Mouse (Mus musculus): Measurements from ENCODE around the gene Gemin5. TPM values are rescaled to one million over a fixed set of nuclear protein-coding genes. Genes with fewer than 3 reads are reported as not detected.
"Not testable (repeated sequence)": the region's sequence is repeated elsewhere in the genome, so short reads cannot be mapped to it uniquely, and the experiment has no call there.

The Gemin5 gene
- total RNA-seq, 2 experiments from 2014 or later: 14.8 to 15.3 TPM

GRCm38 (mm10) chr11:58117044-58117652, 51.2 kb downstream of the Gemin5 start:
- DNase-seq (ENCODE audit: low spot score in 2 of 2): no peak

DNA sequence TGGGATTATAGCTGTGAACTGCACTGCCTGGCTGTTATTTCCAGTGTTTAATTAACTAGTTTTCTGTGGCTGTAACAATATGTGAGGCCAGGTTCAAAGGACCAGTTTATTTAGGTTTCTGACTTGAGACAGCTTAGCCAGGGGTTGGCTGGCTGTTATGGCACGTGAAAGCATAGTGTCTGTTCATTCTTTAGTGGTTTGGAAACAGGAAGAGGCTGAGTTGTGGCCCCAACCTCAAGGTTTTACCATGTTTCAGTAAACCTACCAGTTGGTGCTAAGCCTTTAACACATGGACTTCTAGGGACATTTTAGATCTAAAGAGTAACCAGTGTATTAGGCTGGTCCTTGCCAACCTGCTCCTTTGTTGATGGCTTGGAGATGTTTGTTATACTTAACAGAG, 51.8 kb downstream of the Gemin5 start:
- no peak for DNase-seq (ENCODE audit: low spot score in 2 of 2)

DNA sequence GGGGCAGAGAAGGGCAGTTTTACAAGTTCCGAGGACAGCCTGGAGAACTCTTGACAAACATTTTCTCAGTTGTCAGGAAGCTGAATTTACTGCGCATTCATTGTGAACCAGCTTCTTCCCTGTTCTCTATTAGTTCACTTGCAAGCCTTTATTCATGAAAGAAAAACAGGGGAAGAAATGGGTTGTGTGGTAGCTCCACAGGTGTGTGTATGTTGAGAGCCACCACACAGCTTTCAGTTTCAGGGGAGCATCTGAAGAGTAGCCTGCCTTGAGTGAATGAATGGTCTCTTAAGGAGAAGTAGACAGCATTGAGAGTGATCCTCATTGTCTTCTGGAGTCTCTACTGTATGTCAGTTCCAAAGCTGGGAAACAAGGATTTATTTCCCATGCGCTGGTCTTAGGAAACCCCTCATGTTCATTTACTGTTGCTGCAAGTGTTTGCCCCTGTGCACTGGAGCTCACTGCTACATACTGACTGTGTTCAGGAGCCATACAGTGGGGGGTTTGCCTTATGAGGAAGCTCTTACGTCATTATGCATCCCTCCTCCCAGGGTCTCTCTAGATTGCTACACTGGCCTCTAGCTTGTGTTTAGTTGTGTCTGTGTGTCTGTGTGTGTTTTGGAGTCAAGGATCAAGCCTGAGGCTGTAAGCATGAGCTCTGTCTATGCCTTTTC, 60.5 kb downstream of the Gemin5 start:
- no peak for DNase-seq (ENCODE audit: low spot score in 2 of 2)

GRCm38 (mm10) chr11:58107009-58107408, 61.3 kb downstream of the Gemin5 start:
- no peak for DNase-seq (ENCODE audit: low spot score in 2 of 2)

- no peak for DNase-seq (ENCODE audit: low spot score in 2 of 2)
Observed at GRCm38 (mm10) chr11:58104351-58104791, 64.0 kb downstream of the Gemin5 start.

- DNase-seq (ENCODE audit: low spot score in 2 of 2): peak; percentile 98 to 99
Observed at GRCm38 (mm10) chr11:58103697-58104306, 64.5 kb downstream of the Gemin5 start, which contains the start of gene Cnot8. Cnot8 (plus strand) TSS chr11:58104153.

DNA sequence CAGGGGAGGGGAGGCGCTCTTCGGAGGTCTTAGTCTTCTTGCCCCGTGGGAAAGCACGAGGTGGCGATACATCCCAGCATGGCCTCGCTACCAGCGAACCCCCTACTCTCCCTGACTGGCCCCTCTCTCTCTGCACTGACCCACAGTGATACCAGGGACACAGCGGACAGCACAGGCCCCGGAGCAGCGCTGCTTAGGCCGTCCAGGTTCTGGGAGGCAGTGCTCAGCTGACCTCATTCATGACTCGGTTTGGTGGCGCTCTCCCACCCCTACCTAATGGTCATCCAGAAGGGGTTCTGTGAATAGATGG, 65.0 kb downstream of the Gemin5 start:
- peak in 1 of 2 experiments; percentile 26 for DNase-seq (ENCODE audit: low spot score in 2 of 2)

GRCm38 (mm10) chr11:58102581-58103343, 65.6 kb downstream of the Gemin5 start:
- no peak for DNase-seq (ENCODE audit: low spot score in 2 of 2)

GRCm38 (mm10) chr11:58102146-58102545, 66.2 kb downstream of the Gemin5 start:
- no peak for DNase-seq (ENCODE audit: low spot score in 2 of 2)

DNA sequence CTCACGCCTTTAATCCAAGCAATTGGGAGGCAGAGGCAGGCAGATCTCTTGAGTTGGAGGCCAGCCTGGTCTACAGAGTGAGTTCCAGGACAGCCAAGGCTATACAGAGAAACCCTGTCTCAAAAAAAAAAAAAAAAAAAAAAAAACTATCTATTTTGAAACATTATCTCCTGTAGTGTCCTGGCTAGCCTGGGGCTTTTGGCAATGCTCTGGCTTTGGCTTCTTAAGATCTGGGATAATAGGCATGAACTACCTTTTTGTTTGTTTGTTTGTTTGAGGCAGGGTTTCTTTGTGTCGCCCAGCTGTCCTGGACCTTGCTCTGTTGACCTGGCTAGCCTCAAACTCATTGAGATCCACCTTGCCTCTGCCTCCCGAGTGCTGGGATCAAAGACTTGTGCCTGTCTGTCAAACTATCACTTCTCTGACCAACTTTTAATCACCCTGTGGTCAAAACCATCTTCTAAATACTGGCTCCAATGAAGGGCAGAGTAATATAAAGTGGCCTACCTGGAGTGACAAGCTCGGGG, 67.1 kb downstream of the Gemin5 start:
- no peak for DNase-seq (ENCODE audit: low spot score in 2 of 2)

- DNase-seq (ENCODE audit: low spot score in 2 of 2): no peak
Observed at GRCm38 (mm10) chr11:58100006-58100405, 68.3 kb downstream of the Gemin5 start.

DNA sequence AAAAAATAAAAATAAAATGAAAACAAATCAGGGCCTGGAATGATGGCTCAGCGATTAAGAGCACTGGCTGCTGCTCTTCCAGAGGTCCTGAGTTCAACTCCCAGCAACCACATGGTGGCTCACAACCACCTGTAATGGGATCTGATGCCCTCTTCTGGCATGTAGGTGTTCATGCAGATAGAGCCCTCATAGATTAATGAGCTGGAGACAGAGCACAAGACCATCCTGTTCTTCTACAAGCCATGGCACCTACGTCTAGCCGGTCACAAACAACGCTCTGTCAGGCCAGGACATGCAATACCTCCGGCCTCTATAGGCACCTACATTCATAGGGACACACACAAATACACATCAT, 70.0 kb downstream of the Gemin5 start:
- not testable (repeated sequence) for DNase-seq (ENCODE audit: low spot score in 2 of 2)

DNA sequence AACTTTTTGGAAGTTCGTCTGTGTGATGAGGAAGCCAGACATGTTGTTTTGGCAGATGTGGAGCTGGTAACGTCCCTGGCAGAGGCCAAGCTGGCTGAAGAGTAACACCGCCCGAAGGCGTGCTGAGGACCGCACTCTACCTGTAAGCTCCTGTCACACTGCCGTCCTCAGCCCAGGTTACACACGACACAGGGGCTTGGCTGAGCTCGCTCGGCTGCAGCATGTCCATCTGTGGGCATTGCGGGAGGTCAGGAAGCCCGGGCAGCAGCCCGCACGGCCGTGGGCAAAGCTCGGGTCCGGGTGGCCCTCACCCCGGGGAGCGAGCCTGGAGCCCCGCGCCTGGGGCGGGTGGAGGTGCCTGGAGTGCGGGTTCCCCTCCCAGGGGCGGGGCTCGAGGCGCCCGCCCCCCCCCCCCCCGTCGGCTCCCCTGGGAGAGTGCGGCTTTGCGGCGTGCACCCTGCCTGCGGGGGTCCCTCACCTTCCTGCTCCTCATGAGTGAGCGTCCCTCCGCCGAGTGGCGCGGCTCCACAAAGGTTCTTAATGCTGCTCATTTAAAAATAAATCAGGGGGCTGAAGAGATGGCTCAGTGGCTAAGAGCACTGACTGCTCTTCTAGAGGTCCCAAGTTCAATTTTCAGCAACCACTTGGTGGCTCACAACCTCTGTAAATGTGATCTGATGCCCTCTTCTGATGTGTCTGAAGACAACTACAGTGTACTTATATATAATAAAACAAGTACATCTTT, 70.5 kb downstream of the Gemin5 start:
- no peak for DNase-seq (ENCODE audit: low spot score in 2 of 2)

DNA sequence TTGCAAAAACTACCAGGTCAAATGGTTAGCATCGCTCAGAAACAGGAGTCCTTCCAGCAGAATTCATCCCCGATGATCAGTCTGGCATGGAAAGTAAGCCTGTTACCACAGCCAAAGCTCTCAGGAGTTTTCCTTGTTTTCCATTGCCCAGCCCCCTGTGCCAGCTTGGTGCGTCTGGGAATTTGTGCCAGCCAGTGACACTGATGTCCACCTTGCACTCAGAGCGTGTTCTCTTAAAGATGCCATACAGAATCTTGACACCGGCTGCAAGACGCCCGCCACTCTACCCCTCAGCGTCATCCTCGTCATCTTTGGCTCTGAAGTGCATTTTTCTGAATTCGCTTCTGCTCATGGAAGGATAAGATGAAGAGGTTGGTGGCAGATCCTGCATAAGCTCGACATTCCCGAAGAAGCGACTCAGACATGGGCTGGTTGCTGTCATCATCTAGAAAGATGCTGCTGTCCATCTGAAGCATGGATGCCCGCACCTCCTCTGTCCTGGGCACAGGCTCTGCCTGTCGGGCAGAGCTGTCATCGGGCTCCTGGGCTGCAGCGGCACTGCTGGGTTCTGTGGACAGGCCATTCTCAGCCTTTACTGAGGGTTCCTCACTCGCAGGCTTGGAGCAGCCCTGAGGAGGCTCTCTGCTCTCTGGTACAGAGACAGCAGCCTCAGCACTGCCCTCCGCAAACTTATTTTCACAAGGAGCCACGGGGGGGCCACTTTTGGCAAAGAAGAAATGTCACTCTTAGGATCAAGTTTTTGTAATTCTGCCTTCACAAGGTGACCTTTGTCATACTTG, 71.3 kb downstream of the Gemin5 start:
- no peak for DNase-seq (ENCODE audit: low spot score in 2 of 2)

GRCm38 (mm10) chr11:58096160-58096559, 72.2 kb downstream of the Gemin5 start:
- DNase-seq (ENCODE audit: low spot score in 2 of 2): no peak

GRCm38 (mm10) chr11:58095561-58095960, 72.8 kb downstream of the Gemin5 start:
- no peak for DNase-seq (ENCODE audit: low spot score in 2 of 2)

GRCm38 (mm10) chr11:58094766-58095165, 73.6 kb downstream of the Gemin5 start:
- no peak for DNase-seq (ENCODE audit: low spot score in 2 of 2)

DNA sequence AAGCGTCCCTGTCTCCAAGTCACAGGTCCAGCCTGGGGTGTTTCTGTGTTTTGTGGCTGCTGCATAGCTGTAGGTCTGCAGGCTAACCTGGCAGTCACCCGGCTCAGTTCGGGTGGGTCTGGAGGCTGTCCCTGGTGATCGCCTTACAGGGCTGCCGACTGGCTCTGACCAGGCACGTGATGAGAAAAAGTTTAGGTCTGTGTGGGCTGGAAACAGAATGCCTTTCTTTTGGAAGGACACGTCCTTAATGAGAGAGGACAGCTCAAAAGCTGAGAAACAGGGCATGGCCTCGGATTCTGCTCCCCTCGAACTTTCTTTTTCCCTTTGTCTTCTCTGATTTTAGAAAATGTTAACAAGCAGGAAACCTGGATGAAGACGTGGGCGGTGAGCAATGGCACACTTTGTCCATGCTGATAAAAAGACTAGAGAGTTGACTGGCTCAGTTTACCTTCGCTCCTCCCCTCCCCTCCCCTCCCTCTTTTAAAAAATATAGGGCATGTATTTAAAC, 75.3 kb downstream of the Gemin5 start, which contains the start of gene Gm12248:
Gene Gm12248, minus strand, starts transcription at position 114 of the 508 bp plus-strand sequence.
- DNase-seq (ENCODE audit: low spot score in 2 of 2): peak in 1 of 2 experiments; percentile 38

- no peak for DNase-seq (ENCODE audit: low spot score in 2 of 2)
Observed at GRCm38 (mm10) chr11:58092541-58092940, 75.8 kb downstream of the Gemin5 start.

DNA sequence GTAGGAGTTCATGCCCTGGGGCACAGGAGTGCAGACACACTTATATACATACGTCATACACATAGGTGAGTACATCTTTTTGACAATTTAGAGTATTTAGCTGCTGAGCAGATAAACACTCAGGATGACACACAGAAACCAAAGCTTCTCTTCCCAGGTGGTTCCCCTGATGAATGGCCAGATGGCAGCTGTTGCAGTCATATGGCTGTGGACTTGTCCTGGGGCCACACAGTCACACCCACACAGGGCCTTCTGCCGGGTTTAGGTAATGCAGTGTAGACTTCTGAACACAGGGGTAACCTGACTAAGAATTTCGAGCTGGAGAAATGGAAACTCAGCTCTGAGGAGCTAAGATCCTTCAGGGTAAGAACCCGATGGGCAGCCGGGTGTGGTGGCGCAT, 86.6 kb downstream of the Gemin5 start:
- no peak for DNase-seq (ENCODE audit: low spot score in 2 of 2)

Measured in gastrocnemius, postnatal 4 days (tissue).